Mouse (Mus musculus) lung, postnatal 14 days (tissue): ENCODE data around the gene Sult2b1.
A peak's percentile ranks its signal among the peaks of the same experiment; 100 is the strongest.

ENCODE experiments used
- DNase-seq: peaks from one replicate; pipeline ENCODE4 v3.0.0; 2021

Sult2b1 gene

DNA sequence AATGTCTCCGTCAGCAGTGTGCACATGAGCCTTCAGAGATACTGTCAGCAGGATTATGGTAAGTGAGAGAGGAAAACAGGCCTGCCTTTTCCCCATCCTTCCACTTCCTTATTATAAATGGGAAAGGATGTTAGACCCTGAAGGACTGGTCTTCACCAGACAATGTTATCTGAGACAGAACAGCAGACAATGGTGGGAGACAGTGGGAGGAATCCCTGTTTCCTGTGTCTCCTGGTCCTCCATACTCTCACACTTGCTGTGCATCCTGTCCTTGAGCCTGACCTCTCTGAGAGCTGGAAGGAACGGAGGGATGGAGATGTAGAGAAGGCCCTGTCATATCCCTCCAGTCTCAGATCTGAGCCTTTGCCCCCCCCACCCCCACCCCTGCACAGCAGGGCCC lies 92.1 kb downstream of the Sult2b1 start:
- no peak for DNase-seq

DNA sequence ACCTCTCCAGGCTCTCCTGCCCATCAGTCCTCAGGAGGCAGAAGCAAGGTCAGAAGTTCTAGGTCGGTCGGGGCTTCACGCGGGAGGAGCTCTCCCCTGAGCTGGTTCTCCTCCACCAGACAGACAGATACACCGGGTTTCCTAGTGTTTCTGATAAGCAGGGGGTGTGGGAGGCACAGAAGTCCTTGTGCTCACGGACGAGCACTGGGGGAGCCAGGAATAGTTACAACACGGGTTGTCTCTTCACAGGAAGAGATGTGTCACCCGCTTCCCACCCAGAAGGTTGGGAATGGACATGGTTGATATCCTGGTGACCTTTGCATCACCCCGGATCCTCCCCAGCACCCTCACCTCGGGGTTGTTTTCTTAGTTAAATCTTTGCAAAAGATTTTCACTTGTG lies 94.7 kb downstream of the Sult2b1 start:
- no peak for DNase-seq

DNA sequence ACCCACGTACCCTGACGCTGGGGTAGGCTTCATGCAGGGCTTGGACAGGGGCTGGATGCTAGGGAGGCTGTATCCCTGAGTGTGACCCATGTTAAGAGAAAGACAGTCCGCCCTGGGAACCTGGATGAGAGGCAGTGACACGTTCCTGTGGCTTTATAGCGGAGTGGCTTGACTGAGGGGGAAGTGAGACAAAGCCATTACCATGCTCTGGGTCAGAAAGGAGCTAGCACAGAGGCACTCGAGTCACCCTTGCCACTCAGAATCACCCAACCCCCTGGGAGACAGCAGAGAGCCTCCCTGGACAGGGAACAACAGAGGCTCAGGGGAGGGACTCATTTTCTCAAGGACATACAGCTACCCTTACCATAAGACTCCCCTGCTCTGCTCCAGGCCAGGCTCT lies 95.4 kb downstream of the Sult2b1 start:
- no peak for DNase-seq

DNA sequence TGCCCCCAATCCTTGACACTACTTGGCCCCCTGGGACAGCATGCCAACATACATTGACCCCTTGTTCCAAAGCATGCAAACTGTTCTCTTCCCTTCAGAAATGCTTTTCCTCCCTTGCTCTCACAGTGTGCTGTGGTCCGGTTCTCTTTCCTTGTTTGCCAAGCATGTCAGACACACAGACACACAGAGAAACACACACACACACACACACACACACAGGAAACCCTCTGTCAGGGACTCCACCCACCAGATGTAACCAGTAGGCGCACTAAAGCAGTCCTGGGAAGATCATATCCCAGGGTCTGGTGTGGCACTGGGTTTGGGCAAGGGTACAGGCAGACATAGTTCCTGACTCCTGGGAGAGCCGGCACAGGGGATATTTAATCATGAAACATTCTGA lies 97.6 kb downstream of the Sult2b1 start:
- DNase-seq, result no peak

DNA sequence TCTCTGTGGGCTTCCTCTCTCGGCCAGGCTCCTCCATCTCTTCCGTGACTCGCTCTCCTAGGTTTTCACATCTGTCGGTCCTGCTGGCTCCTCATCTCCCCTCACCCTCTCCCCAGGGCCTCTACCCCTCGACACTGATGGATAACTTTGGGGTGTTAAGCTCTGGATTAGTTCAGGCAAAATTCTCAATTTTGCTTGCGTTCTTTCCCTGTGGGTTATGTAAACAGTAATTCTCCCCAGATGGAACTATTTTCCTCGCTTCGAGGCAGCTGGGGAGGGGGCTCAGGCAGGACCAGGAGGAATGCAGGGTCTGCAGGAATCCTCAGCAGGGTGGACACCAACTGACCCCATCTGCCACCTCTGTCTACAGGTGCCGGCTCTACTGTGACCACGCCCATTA lies 98.7 kb downstream of the Sult2b1 start:
- no peak for DNase-seq

DNA sequence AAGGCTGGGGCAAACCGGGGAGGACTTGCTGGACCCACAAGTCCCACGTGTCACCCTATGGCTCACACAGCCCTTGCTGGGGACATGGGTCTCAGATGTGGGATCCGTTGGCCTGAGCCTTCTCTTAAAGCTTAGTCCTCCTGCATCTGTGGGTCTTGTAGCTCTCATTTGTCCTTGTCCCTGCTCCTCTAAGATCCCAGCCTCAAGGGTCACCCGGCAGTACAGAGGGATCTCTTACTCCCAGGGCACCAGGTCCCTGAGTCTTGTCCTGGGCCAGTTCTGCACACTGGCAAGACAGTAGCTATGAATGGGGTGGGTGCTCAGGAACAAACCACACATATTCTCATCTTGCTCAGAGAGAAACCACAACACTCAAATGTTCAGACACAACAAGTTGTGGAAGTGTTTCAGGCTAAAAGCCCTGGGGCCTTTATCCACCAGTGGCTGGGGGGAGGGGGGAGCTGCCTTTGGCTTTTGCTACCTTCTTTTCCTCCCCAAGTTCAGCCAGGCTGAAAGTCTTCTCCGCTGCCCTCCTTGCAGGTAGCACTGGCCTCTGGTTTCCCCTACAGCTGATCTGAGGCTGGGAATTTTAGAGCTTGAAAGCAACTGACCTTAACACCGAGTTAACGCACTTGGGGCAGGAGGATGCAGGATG lies 100.9 kb downstream of the Sult2b1 start, which contains the start of gene Ntn5:
Ntn5 (plus strand) TSS at position 627 of the 655 bp plus-strand sequence.
- no peak for DNase-seq

DNA sequence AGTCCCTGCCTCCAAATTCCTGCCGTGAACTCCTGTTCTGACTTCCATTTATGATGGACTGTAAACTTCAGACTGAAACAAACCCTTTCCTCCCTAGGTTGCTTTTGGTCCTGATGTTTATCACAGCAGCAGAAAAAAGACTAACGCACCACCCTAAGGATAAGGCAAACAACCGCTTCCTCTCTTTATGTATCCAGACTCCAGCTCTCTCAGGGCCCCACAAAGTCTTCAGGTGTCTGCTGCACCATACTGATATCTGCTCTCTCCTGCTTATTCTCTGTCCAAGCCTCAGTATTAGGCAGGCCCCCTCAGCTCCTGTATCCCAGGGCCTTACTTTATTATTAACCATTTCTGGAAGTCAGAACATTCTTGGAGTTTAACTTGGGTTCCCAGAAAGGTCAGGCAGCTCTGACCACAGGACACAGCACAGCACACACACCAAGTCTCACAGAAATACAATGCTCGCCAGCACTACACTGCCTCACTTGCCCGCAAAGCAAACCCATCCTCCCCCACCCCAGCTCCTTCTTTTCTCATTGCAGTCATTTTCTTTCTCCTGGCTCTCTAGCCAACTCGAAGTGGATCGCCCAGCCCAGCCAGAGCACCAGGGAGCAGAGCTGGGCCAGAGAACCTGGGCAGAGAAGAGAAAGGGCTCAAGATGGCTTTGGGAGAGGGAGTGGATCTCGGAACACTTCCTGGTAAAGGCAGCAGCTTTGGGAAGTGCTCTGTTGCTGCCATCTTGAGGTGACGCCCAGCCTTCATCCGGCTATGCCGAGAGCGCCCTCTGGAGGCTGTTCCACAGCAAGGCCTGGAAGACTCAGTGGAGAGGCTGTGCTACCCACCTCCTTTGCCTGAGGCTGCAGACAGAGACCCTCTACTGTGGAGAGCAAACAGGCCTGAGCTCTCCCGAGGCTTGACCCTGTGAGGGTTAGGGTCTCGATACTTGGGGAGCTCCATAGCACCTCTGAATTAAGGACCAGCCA lies 102.0 kb downstream of the Sult2b1 start:
- DNase-seq, result peak; percentile 95

DNA sequence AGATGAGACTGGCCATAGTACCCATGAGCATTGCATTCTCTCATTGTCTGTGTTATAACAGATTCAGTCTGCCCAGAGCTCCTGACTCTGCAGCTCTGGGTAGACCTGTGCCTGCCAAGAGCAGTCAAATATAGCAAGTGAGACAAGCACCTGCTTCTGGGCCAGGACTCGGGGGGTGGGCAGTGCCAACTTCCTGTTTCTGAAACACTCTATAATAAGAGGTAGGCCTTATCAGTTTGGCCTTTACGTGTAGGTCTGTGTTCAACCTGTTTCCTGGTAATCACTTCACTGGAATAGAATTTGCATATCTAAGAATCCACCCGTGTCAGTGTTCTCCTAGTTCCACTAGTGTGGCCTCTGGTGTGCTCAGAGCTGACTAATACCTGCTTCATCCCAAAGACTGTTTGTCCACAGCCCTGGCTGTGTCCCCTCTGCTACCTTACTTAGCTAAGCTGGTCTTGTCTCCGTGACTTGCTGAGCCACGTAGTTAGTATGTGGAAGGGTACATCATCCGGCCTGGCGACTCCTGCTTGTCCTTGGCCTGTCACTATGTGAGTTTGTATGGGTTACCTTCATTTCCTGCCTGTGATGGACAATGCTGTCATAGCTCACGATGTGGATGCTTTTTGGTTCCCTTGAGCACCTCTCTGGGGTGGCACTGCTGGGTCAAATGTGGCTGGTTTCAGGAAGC lies 103.3 kb downstream of the Sult2b1 start:
- peak; percentile 53 for DNase-seq
